Mouse (Mus musculus) thymus, postnatal 4 days (tissue): ENCODE measurements around the gene Mdm2.
A peak's percentile ranks its signal among the peaks of the same experiment; 100 is the strongest.
"Not testable (repeated sequence)": the region's sequence is repeated elsewhere in the genome, so short reads cannot be mapped to it uniquely, and the experiment has no call there.

Experiments used
- DNase-seq: peaks from one replicate; pipeline ENCODE4 v3.0.0; 2021

Mdm2 gene

GRCm38 (mm10) chr10:117709930-117710603, 491 bp downstream of the Mdm2 start:
- DNase-seq, result peak; percentile 91

GRCm38 (mm10) chr10:117709326-117709830, 1.2 kb downstream of the Mdm2 start:
- no peak for DNase-seq

GRCm38 (mm10) chr10:117708856-117709255, 1.7 kb downstream of the Mdm2 start:
- DNase-seq, result no peak

- no peak for DNase-seq
Observed at GRCm38 (mm10) chr10:117708376-117708775, 2.2 kb downstream of the Mdm2 start.

- DNase-seq, result no peak
Observed at GRCm38 (mm10) chr10:117707114-117707838, 3.3 kb downstream of the Mdm2 start.

- DNase-seq, result no peak
Observed at GRCm38 (mm10) chr10:117706440-117706839, 4.1 kb downstream of the Mdm2 start.

GRCm38 (mm10) chr10:117705806-117706205, 4.8 kb downstream of the Mdm2 start:
- DNase-seq, result no peak

GRCm38 (mm10) chr10:117704964-117705335, 5.6 kb downstream of the Mdm2 start:
- DNase-seq, result no peak

- not testable (repeated sequence) for DNase-seq
Observed at GRCm38 (mm10) chr10:117704314-117704963, 6.1 kb downstream of the Mdm2 start.

GRCm38 (mm10) chr10:117703506-117703905, 7.1 kb downstream of the Mdm2 start:
- DNase-seq, result no peak

- DNase-seq, result no peak
Observed at GRCm38 (mm10) chr10:117702024-117702833, 8.3 kb downstream of the Mdm2 start.

- DNase-seq, result no peak
Observed at GRCm38 (mm10) chr10:117701034-117701829, 9.3 kb downstream of the Mdm2 start.

GRCm38 (mm10) chr10:117700450-117700849, 10.1 kb downstream of the Mdm2 start:
- no peak for DNase-seq

GRCm38 (mm10) chr10:117699914-117700313, 10.6 kb downstream of the Mdm2 start:
- no peak for DNase-seq

GRCm38 (mm10) chr10:117698313-117699138, 12.0 kb downstream of the Mdm2 start:
- no peak for DNase-seq

- no peak for DNase-seq
Observed at GRCm38 (mm10) chr10:117697561-117698115, 12.9 kb downstream of the Mdm2 start.

- no peak for DNase-seq
Observed at GRCm38 (mm10) chr10:117696827-117697560, 13.6 kb downstream of the Mdm2 start.

GRCm38 (mm10) chr10:117696021-117696826, 14.3 kb downstream of the Mdm2 start:
- DNase-seq, result no peak

- no peak for DNase-seq
Observed at GRCm38 (mm10) chr10:117695605-117696004, 15.0 kb downstream of the Mdm2 start.
